Mouse (Mus musculus): ENCODE measurements around the gene Eif5b. TPM values are rescaled to one million over a fixed set of nuclear protein-coding genes. Genes with fewer than 3 reads are reported as not detected.

The Eif5b gene
- polyA plus RNA-seq (2015; fragmentation: Nextera tagmentation; extraction: Ambion mirVana), result 13.3 and 16.2 TPM in 2 replicates

DNA sequence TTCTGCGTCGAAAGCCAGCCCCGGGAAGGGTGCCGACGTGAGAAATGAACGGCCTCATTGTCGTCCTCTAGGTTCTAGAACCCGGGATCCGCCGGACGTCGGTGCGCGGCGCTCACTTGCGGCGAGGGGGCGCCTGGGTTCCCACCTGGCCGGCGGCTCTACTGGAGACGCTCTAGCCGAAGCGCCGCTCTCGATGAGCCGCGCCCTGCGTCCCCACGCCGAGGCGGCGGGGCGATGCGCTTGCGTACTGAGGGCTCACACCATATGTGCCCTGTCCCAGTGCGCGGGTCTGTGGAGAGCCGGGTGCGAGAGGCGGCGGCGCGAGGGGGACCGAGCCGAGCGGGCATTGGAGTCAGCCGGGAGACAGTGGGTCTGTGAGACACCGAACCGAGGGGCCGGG is at the start of gene Eif5b, which contains the start of gene Txndc9:
Gene Eif5b, plus strand, starts transcription at position 144 of the 400 bp plus-strand sequence.
Gene Txndc9, minus strand, starts transcription at position 27 of the 400 bp plus-strand sequence.

DNA sequence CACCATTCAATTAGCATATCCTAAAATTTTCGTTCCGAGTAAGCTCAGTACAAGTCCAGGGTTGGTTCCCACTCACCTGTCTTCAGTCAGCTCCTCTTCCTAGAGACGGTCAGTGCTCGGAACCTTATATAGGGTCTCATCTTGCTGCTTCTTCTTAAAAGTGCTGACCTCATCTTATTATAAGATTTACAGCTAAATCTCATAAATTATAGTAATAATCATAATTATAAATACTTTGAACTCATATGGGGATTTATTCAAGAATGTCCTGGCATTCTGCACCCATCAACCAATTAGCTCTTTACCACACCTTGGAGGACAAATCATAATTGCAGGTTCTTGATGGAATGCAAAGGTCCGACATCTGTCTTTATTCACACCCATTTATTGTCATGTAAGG is 40.2 kb upstream of the Eif5b start, which contains the start of gene Lyg1:
Gene Lyg1, minus strand, starts transcription at position 101 of the 400 bp plus-strand sequence.

Other genes starting within 250 kb of the Eif5b start
- 3.5 and 4.1 TPM in 2 replicates for gene Tsga10, start 131.6 kb upstream of the Eif5b start, polyA plus RNA-seq (2015; fragmentation: Nextera tagmentation; extraction: Ambion mirVana)
- 10.2 and 12.0 TPM in 2 replicates for gene Lipt1, start 126.3 kb upstream of the Eif5b start, polyA plus RNA-seq (2015; fragmentation: Nextera tagmentation; extraction: Ambion mirVana)
- 7.5 and 9.9 TPM in 2 replicates for gene Mitd1, start 107.6 kb upstream of the Eif5b start, polyA plus RNA-seq (2015; fragmentation: Nextera tagmentation; extraction: Ambion mirVana)
- gene Mrpl30, start 107.5 kb upstream of the Eif5b start, polyA plus RNA-seq (2015; fragmentation: Nextera tagmentation; extraction: Ambion mirVana), result 389 and 482 TPM in 2 replicates
- gene Lyg2, start 81.5 kb upstream of the Eif5b start, polyA plus RNA-seq (2015; fragmentation: Nextera tagmentation; extraction: Ambion mirVana), result not detected in 2 replicates
- not detected in 2 replicates for gene Lyg1, start 40.3 kb upstream of the Eif5b start, polyA plus RNA-seq (2015; fragmentation: Nextera tagmentation; extraction: Ambion mirVana)
- 77.4 and 79.0 TPM in 2 replicates for gene Txndc9, start 117 bp upstream of the Eif5b start, polyA plus RNA-seq (2015; fragmentation: Nextera tagmentation; extraction: Ambion mirVana)
- 10.5 and 11.0 TPM in 2 replicates for gene Rev1, start 131.8 kb downstream of the Eif5b start, polyA plus RNA-seq (2015; fragmentation: Nextera tagmentation; extraction: Ambion mirVana)